Mouse (Mus musculus): Measurements from ENCODE around the gene Mcoln1. TPM values are rescaled to one million over a fixed set of nuclear protein-coding genes. Genes with fewer than 3 reads are reported as not detected.

Gene Mcoln1
- 31.8 and 37.5 TPM in 2 replicates for total RNA-seq (2021)
- long read RNA-seq, experiment 1, transcript Mcoln1-201 (14 exons, 2,065 nt) = major isoform, 8 of 15 reads
- long read RNA-seq, experiment 1, partial matches to known transcripts = 3 of 15 reads
- long read RNA-seq, experiment 1, other reads (novel, unspliced or antisense) = 4 of 15 reads
- long read RNA-seq, experiment 2, partial matches to known transcripts = 0 of 7 reads
- long read RNA-seq, experiment 2, other reads (novel, unspliced or antisense) = 3 of 7 reads

DNA sequence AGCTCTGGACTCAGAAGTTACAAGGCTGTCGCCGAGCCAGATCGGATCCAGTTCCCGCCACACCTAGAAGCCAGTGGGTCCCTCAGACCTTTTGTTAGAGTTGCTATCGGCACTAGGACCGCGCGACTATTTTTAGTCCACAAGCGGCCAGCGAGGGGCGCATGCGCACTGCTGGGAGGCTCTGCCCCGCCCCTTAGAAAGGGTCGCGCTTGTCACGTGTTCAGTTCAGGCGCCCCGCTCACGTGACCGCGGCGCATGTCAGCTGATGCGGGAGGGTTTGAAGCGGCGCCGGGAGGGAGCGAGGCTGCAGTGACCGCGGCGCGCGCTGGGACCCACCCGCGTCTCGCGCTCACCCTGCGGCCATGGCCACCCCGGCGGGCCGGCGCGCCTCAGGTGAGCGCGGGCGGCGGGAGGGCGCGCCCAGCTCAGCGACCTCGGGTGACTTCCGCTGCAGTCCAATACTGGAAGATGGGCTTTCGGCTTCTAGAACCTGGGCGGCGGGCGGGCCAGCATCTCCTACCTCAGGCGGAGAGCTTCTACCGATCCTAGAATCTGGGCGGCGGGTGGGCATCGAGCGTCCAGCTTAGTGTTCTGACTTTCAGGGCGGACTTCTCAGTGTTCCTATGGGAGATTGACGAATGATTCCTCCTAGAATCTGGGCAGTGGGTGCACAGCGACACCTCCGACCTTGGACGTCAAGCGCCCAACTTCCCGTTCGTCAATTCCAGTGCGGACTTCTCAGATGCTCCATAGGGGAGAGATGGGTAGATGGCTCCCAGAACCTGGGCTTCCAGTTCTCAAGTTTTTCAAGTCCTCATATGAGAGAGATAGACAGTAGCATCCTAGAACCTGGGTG lies at the start of gene Mcoln1:
Gene Mcoln1 (plus strand): TSS at position 223 of the 856 bp plus-strand sequence.
- DNase-seq = peak; percentile 99

DNA sequence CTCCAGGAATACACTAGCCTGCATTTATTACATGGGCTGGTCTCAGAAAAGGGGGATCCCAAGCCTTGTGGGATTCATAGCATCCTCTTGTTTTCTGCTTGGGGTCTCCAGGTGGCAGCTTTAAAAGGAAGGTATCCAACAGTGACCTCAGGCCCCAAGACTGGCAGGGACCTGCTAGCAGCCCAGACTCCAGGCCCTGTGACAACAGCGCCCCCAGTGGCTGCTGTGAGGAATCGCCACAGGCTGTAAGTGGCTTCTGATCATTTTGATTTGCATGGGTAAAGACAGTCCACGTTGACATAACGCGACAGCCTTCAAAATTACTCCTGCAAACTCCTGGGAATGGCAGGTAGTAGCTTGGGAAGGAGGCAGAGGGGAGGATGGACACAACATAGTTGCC lies 49.6 kb upstream of the Mcoln1 start:
- peak; percentile 79 for DNase-seq

DNA sequence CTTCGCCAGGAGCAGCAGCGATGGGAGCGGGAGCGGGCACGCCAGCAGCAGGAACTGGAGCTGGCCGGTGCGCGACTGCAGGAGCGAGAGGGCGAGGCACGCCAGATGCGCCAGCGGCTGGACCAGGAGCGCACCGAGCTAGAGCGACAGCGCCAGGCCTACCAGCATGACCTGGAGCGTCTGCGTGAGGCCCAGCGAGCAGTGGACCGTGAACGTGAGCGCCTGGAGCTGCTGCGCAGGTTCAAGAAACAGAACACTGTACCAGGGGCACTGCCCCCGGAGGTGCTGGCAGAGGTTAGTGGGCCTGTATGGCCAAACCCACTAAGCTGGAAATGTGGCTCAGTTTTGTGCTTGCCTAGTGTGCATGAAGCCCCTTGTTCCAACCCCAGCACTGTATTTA lies 48.3 kb upstream of the Mcoln1 start:
- DNase-seq = no peak

DNA sequence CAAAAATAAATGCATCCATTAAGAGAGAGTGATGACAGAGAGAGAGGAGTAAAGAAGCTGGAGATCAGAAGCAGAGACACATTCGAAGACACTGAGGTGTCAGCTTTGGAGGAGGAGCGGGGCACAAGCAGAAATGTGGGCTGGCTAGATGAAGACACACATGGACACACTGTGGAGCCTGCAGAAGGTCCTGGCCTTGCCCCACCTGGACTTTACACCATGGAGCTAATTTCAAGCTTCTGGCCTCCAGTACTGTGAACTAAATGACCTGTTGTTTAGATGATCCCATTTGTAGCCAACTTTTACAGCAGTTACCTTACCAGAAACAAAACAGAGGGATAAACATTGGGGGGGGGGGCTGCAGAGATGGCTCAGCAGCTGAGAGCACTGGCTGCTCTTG lies 37.0 kb upstream of the Mcoln1 start:
- no peak for DNase-seq

DNA sequence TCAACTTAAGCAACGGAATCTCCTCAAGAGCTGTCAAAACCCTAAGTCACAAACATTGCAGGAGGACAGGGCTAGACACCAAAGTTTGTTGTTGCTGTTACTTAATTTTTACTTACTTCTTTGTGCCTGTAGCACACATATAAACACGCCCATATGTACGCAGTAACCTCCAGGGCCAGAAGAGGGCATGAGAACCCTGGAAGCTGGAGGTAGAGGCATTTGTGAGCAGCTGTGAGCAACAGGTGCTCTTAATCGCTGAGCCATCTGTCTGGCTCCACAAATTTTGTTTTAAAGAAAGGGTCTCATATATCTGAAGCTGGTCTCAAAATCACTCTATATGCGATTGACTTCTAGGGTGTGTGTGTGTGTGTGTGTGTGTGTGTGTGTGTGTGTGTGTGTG lies 35.9 kb upstream of the Mcoln1 start:
- DNase-seq = peak; percentile 58

DNA sequence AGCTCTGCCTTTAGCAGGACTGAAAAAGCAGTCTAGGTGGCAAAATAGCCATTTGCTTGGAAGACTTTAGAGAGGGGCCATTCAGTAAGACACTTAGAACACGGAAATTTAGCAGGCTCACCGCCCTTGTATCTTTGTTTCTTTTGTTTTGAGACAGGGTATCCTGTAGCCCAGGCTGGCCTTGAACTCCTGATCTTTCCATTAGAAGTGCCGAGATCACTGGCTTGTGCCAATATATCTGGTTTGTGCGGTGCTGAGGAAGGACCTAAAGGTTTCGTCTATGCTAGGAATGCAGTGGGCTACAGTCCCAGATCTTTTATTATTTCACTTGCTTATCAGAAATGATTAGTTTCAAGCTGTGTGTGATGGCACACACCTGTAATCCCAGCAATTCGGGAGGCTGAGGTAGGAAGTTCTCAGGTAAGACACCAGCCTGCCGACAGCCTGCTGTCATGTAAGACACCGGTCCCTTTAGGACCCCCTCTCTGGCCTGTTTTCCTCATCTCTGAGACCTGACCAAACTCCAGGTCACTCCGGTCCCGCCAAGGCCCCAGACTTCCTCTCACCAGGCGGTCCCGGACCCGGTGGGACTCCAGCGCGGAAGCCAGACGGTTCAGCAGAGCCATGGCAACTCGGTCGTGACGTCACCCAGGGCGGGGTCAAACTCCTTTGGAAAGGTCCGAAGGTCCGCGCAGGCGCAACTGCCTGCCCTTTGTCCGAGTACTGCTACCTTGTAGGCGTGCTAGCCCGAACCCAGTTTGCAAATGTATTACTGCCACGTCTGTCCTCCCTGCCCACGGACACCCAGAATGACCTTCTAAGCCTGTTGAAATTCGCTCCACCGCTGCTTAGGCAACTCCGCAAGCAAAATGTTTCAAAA lies 33.0 kb upstream of the Mcoln1 start, which contains the start of gene Pex11g:
Gene Pex11g (minus strand): TSS at position 675 of the 880 bp plus-strand sequence.
- DNase-seq = peak; percentile 100

DNA sequence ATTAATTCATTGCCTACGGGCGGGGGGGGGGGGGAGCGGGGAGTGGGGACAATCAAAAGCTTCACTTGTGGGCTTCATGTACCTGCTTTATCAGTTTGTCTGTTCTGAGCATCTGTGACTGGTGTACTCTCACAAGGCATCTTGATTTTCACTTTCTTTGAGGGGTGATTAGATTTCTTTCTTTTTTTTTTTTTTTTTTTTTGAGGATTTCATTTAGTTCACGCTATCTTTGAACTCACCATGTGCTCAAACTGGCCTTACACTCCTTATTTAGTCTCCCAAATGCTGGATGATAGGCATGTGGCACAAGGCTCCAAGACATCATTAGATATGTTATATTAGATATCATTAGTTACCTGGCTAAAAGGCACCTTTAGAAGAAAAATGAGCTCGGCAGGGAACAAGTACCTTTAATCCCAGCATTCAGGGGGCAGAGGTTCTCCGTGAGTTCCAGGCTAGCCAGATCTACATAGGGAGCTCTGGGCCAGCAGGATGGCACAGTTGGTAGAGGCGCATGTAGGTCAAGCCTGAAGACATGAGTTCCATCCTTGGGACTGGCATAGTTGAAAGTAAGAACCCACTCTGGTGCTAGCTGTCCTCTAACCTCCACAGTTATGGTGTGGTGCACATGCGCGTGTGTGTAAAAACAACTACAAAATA lies 32.2 kb upstream of the Mcoln1 start:
- no peak for DNase-seq

DNA sequence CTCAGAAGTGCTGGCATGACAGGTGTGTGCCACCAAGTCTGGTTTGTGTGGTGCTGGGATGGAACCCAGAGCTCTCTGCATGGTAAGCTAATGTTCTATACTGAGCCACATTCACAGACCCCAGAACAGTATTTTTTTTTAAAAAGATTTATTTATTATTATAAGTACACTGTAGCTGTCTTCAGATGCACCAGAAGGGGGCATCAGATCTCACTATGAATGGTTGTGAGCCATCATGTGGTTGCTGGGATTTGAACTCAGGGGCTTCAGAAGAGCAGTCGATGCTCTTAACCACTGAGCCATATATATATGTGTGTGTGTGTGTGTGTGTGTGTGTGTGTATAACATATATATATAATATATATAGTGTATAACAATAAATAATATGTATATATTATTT lies 31.4 kb upstream of the Mcoln1 start:
- DNase-seq = no peak

DNA sequence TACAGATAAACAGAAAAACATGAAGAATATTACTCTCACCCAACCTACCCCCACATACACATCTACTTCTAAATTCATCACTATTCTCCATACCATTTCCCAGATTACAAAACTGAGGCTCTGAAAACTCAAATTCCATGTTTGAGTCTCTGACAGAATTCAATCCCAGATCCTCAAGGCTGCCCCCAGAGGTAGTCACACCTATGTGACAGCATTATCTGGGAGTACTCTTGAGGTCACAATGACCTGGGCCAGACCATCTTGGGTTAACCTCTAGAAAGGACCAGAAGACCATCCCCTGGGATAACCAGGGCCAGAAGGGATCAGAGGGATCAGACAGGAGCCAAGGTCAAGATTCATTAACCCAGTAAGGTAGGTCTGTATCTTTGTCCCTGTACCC lies 29.7 kb upstream of the Mcoln1 start, which contains the start of gene Tex45:
Gene Tex45 (plus strand): TSS at position 301 of the 400 bp plus-strand sequence.
- no peak for DNase-seq

DNA sequence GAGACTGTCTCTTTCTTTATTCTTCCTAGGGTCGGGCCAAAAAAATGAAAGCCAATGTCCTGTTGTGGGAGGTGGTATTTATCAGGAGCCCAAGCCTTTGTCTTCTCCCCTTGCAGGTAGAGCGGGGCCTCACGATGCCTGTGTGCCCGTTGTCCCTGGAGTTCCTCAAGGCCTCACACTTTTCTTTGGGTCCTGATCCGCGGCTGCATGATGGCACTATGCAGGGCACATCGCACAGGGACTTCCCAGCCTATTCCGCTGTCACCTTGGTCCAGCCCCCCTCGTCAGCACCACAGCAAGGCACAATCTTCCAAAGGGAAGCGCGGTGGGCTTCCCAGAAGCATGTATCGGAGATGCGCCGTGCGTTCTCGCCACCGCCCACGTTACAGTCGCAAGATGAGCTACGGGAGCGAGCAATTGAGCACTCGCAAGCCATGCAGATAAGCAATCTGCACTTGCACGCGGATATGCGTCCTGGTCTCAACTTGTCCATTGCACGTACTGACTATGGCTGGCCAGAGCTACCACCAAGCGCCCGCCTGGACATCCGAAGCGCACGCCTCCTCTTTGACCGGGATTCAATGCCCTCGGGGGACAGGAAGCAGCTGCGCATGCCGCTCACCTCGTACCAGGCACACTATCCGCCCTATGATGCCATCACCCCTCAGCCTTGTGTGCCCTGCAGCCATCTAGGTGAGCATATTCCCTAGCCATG lies 24.4 kb upstream of the Mcoln1 start:
- no peak for DNase-seq

DNA sequence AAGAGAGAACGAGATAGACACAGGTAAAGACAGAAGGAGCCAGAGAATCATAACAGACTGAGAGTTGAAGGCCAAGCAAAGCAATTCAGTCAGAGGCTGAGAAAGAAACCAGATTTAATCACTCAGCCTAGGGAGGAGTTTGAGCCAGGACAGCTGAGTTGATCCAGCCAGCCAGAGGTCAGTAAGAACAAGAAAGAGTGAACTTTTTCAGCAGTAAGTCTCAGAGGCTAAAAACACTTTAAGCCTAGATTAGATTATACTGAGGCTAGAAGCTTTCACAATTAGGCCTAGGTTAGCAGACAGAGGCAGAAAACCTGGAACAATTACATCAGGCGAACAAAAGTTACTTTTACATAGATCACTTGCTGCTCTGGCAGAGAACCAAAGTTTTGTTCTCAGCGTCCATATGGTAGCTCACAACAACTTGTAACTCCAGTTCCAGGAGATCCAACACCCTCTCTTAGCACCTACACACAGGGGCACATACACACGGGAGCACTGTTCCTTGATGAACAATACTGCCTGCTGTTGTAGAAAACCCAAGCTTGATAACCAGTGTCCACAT lies 20.0 kb upstream of the Mcoln1 start:
- DNase-seq = no peak

DNA sequence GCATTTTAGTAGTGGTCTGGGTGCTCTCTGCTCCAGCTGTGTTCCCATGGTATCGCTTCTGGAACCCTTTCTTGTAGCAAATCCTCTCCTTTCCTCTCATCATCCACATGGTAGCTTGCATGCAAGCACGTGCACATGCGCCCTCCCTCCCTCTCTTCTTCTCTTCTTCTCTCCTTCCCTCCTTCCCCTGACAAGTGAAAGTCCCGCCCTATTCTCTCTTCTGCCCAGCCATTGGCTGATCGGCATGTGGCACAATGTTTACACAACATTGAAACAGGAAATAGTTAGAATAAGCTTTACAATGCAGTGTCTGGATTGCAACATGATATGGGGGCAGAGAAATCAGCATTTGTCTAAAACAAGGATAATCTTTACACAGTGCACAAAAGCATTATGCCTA lies 18.7 kb upstream of the Mcoln1 start:
- no peak for DNase-seq

DNA sequence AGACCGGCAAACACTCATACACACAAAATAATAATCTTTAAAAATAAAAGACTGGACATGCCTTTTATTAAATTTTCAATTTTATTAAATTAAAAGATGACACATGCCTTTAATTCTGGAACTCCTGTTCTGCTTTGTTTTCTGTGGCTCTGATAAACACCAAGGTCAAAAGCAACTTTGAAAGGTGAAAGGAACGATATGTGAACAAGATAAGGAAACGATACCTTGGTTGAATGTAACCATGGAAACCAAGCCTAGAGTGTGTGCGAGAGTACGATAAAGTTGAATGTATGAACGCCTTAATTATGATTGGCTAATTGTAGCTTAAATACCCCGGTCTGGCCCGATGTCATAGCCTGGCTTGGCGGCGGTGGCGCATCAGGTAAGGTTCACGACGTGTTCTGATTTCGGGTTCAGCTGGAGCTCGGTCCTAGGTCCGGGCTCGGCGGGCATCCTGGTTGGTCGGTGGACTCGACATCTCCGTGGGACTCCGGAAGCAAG lies 18.0 kb upstream of the Mcoln1 start:
- no peak for DNase-seq

DNA sequence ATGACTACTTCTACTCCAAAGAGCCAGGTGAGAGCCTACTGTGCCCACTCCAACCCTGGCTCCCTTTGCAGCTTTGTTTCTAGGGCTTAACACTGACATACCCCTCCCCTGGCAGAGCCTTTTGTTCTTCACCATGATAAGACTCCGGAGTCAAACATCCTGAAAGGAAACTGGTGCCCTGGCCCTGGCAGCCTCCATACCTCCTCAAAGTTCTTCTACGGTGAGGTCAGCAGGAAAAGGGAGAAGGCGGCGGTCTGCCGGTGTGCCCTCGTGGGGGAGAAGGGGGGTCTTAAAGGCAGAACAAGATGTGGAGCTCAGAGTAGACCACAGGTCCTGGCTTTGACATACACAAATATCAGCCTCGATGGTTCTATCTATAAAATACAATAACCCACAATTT lies 16.7 kb upstream of the Mcoln1 start:
- DNase-seq = no peak

DNA sequence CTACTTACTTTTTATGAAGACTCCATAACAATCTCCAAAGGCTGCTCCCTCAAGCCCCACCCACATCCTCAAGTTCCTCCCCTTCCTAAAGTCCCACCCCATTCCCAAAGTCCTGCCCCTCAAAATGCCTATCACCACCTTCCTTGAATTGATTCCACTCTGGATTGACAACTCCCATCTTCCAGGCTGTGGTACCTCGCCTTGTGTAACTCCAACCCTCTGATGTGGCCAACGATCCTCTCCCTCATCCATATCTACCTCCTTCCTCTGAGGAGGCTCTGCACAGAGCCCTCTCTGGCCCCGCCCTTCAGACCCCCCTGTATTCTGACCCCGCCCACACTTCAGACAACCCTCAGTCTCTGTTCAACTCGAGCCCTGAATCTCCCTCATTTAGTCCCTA lies 15.1 kb upstream of the Mcoln1 start:
- DNase-seq = no peak

DNA sequence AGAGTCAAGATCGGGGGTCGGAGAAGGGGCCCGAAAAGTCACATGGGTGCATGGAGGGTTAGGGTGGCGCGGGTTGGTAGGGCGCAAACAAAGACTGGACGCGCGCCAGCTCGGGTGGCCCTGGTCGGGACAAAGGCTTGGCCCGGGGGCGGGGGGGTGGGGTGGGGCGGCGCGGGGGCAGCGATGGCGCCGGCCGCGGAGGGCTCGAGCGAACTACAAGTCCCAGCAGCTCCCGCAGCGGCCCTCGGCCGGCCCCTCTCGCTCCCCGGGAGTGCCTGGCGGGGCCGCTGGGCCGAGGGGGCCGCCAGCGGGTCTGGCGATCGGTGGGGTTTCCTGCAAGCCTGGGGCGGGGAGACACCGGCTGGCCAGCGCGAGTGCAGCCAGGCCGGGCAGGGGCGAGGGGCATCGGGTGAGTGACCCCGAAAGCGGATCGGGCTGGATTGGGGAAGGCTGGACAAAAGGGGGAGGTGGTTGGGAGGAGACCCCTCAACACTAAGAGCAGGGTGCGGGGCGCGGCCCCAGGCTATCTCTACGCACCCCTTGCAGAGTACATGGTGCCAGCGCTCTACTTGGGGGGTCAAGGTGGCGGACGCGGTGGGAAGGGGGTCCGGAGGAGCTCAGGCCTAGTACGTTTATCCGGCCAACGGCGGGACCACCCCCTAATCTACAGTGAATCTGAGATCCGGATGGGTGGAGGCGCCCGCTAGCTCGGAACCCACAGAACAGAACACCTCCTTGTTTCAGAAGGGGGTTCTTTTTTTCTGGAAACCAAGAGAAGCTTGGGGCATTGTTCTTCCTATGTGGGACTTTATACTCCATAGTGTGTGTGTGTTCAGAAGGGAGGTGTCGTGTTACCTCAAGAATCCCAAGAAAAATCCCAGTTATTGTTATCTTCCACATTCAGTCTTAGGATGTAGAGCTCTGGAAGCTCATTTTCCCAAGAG lies 7.1 kb upstream of the Mcoln1 start, which contains the start of gene Zfp358:
Gene Zfp358 (plus strand): TSS at position 238 of the 944 bp plus-strand sequence.
- DNase-seq = peak; percentile 89

DNA sequence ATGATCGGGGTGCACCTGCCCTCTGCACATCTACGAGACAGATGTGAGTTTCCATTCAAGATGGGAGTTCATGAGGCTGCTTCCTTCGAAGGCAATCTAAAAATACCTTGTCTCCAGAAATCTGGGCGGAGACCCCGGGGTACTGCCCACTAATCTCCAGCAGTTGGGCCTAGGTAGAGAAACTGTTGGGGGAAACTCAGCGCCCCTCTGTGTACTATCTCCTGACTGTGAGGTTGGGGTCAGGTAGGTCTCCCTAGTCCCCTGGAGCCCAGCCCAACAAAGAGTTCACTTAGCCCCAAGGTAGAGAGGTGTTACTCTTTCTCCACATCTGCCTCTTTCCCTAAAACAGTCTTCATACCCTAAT lies 6.4 kb upstream of the Mcoln1 start:
- no peak for DNase-seq

DNA sequence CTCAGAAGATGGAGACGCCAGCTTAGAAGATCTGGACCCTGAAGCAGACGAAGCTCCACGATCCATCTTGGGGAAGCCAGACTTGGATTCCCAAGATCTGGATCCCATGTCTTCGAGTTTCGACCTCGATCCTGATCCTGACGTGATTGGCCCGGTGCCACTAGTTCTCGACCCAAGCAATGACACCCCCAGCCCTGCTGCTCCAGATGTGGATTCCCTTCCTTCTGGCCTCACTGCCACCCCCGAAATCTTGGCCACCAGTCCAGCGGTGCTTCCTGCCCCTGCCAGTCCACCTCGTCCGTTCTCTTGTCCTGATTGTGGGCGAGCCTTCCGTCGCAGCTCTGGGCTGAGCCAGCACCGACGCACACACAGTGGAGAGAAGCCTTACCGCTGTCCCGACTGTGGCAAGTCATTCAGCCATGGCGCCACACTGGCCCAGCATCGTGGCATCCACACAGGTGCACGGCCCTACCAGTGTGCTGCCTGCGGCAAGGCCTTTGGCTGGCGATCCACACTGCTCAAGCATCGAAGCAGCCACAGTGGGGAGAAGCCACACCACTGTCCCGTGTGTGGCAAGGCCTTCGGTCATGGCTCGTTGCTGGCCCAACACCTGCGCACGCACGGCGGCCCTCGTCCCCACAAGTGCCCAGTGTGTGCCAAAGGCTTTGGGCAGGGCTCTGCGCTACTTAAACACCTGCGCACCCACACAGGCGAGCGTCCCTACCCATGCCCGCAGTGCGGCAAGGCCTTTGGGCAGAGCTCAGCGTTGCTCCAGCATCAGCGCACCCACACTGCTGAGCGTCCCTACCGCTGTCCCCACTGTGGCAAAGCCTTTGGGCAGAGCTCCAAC lies 4.5 kb upstream of the Mcoln1 start:
- no peak for DNase-seq

DNA sequence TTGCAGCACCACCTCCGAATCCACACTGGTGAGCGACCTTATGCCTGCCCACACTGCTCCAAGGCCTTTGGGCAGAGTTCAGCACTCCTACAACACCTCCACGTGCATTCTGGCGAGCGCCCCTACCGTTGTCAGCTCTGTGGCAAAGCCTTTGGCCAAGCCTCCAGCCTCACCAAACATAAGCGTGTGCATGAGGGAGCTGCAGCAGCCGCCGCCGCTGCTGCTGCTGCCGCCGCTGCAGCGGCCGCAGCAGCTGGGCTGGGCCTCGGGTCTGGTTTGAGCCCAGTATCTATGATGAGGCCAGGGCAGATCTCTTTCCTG lies 3.9 kb upstream of the Mcoln1 start:
- no peak for DNase-seq
